Comparison of ENCODE assay signal across 8 mouse cellular contexts in genomic region chr11:86586868-86587792, GRCm38 (mm10). TPM values are rescaled to one million over a fixed set of nuclear protein-coding genes. Genes with fewer than 3 reads are reported as not detected.
DNase-seq lines count a peak whose midpoint lies in the region; ATAC-seq lines count a peak whose summit lies in the region.

No protein-coding gene starts in this region.

- H3K4me3 ChIP-seq in forebrain, embryonic 11.5 days (ENCODE audit: low read depth, low read length), result no peak overlapping the region
- peak overlapping the region; percentile 7; the same call in 1 of the 2 replicates for H3K4me3 ChIP-seq in hindbrain, embryonic 15.5 days
- peak overlapping the region; percentile 56 for H3K4me3 ChIP-seq in liver, embryonic 12.5 days

- DNase-seq in CD8-positive naive resting alpha-beta T cell, adult 2 months (ENCODE audit: low read depth in 2 of 2, low spot score in 2 of 2), result peak; percentile 44 to 65
- peak; percentile 83 for DNase-seq in adrenal gland, adult 2 months
- DNase-seq in forebrain, embryonic 11.5 days (ENCODE audit: low spot score), result no peak
- peak; percentile 81 for DNase-seq in naive thymus-derived CD4-positive, alpha-beta T cell, adult 2 months (ENCODE audit: low read depth)
- no peak for DNase-seq in layer of hippocampus, adult 9-11 months
- no peak for DNase-seq in frontal cortex, postnatal 14 days (ENCODE audit: low spot score in 2 of 2)

- no peak overlapping the region for H3K9ac ChIP-seq in forebrain, embryonic 11.5 days (ENCODE audit: low read length)
- H3K9ac ChIP-seq in hindbrain, embryonic 15.5 days, result 0 out of 2 replicates have a peak overlapping the region, but pooled peaks have one; percentile 14
- peak overlapping the region; percentile 73 for H3K9ac ChIP-seq in liver, embryonic 12.5 days

- H3K9me3 ChIP-seq in forebrain, embryonic 11.5 days (ENCODE audit: control insufficient read depth, low read length), result no peaks in the 10 kb centered on the region
- H3K9me3 ChIP-seq in hindbrain, embryonic 15.5 days, result no peaks in the 10 kb centered on the region
- H3K9me3 ChIP-seq in liver, embryonic 12.5 days (replicated peaks), result no peaks in the 10 kb centered on the region

- peak overlapping the region; percentile 18; the same call in 1 of the 2 replicates for H3K4me2 ChIP-seq in forebrain, embryonic 11.5 days (ENCODE audit: low read depth, low read length, severe bottlenecking)
- peak overlapping the region; percentile 41 for H3K4me2 ChIP-seq in hindbrain, embryonic 15.5 days
- peak overlapping the region; percentile 66 for H3K4me2 ChIP-seq in liver, embryonic 12.5 days

- no peaks in the 10 kb centered on the region for H3K4me1 ChIP-seq in forebrain, embryonic 11.5 days (replicated peaks; ENCODE audit: control insufficient read depth, insufficient read depth, low read length)
- H3K4me1 ChIP-seq in hindbrain, embryonic 15.5 days (replicated peaks), result 0 out of 2 replicates have a peak, but pooled peaks cover 3% of the 10 kb centered on the region
- peaks cover 76% of the 10 kb centered on the region for H3K4me1 ChIP-seq in liver, embryonic 12.5 days

- ATAC-seq in forebrain, embryonic 11.5 days (replicated peaks; ENCODE audit: low FRiP score), result no peak
- no peak for ATAC-seq in hindbrain, embryonic 15.5 days (ENCODE audit: low FRiP score, low read depth)
- ATAC-seq in liver, embryonic 12.5 days, result peak; percentile 83

- H3K27ac ChIP-seq in forebrain, embryonic 11.5 days (ENCODE audit: low read depth, low read length), result no peak overlapping the region
- H3K27ac ChIP-seq in hindbrain, embryonic 15.5 days (replicated peaks), result no peak overlapping the region
- peak overlapping the region; percentile 86 for H3K27ac ChIP-seq in liver, embryonic 12.5 days

- WGBS in forebrain, embryonic 11.5 days, result 16% methylated on average over 15 of the region's 15 CpGs
- WGBS in hindbrain, embryonic 15.5 days, result 17% methylated on average over 15 of the region's 15 CpGs
- WGBS in liver, embryonic 12.5 days (ENCODE audit: insufficient replicate concordance), result 4% methylated on average over 15 of the region's 15 CpGs

- H3K27me3 ChIP-seq in forebrain, embryonic 11.5 days (ENCODE audit: control insufficient read depth, insufficient read depth, low read length), result no peaks in the 10 kb centered on the region
- no peaks in the 10 kb centered on the region for H3K27me3 ChIP-seq in hindbrain, embryonic 15.5 days
- no peaks in the 10 kb centered on the region for H3K27me3 ChIP-seq in liver, embryonic 12.5 days (replicated peaks)

- H3K36me3 ChIP-seq in forebrain, embryonic 11.5 days (ENCODE audit: control insufficient read depth, insufficient read depth, low read length), result no peaks in the 10 kb centered on the region
- H3K36me3 ChIP-seq in hindbrain, embryonic 15.5 days, result no peaks in the 10 kb centered on the region; the same call in 1 of the 2 replicates
- H3K36me3 ChIP-seq in liver, embryonic 12.5 days, result peaks cover 28% of the 10 kb centered on the region

RNA-seq across cellular contexts. Expression of gene Tubd1, which starts 42.3 kb away (rescaled TPM):
- total RNA-seq in adrenal gland, adult 2 months (2021), result 1 to 10 TPM; 6.6 to 8.1 TPM
- 1.2 and 1.7 TPM in 2 replicates for polyA plus RNA-seq in adrenal gland, adult 2 months (2012; rRNA removed)
- 13.9 TPM in 2 replicates for polyA plus RNA-seq in forebrain, embryonic 11.5 days (2014; fragmentation: Nextera tagmentation; extraction: Ambion mirVana)
- 6.4 and 7.8 TPM in 2 replicates for polyA plus RNA-seq in hindbrain, embryonic 15.5 days (2015; fragmentation: Nextera tagmentation; extraction: Ambion mirVana)
- 13.7 and 14.8 TPM in 2 replicates for polyA plus RNA-seq in liver, embryonic 12.5 days (2016; fragmentation: Nextera tagmentation; extraction: Ambion mirVana)

RNA-seq across cellular contexts. Expression of gene Rps6kb1, which starts 42.5 kb away (rescaled TPM):
- 10 to 100 TPM; 38.1 to 39.8 TPM for total RNA-seq in adrenal gland, adult 2 months (2021)
- polyA plus RNA-seq in adrenal gland, adult 2 months (2012; rRNA removed), result 3.3 and 4.0 TPM in 2 replicates
- 62.2 and 66.4 TPM in 2 replicates for polyA plus RNA-seq in forebrain, embryonic 11.5 days (2014; fragmentation: Nextera tagmentation; extraction: Ambion mirVana)
- polyA plus RNA-seq in hindbrain, embryonic 15.5 days (2015; fragmentation: Nextera tagmentation; extraction: Ambion mirVana), result 49.5 and 49.8 TPM in 2 replicates
- polyA plus RNA-seq in liver, embryonic 12.5 days (2016; fragmentation: Nextera tagmentation; extraction: Ambion mirVana), result 35.9 and 40.6 TPM in 2 replicates

Comparison
In these comparisons a context has a peak if more than half of its experiments do, and no peak if none do; other contexts are left out.
1. DNase-seq: peak in CD8-positive naive resting alpha-beta T cell, adult 2 months (2 of 2), adrenal gland, adult 2 months (single experiment) and naive thymus-derived CD4-positive, alpha-beta T cell, adult 2 months (single experiment); none in forebrain, embryonic 11.5 days (single experiment), layer of hippocampus, adult 9-11 months (single experiment) and frontal cortex, postnatal 14 days (0 of 2).
2. Peak in every context shown above with its lines, with median percentiles within 50 percentile points of each other: H3K4me2 ChIP-seq.